Mouse (Mus musculus): ENCODE data around the gene Bnipl.

DNA sequence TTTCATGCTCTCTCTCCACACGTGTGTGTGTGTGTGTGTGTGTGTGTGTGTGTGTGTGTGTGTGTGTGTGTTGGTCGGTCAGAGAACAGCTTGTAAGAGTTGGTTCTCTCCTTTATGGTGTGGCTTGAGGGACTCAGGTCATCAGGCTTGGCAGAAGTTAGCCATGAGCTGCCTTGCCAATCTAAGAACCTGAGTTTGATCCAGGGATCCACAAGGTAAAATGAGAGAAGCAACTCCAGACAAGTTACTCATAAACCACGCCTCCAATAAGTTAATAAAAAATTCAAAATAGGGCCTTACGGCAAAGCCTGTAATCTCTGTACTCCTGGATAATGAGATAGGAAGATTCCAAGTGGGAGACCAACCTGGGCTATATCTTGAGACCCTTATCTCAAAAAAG, 42.7 kb downstream of the Bnipl start:
- TF ChIP-seq CTCF (conservative IDR thresholded peaks at IDR 0.05; ENCODE audit: insufficient read depth, insufficient read length, low read depth, low read length) (no peak), POLR2A (IDR thresholded peaks at IDR 0.05; ENCODE audit: low read depth, low read length) (no peak)

Data from kidney, adult 2 months (tissue).